Mouse (Mus musculus) small intestine, adult 2 months (tissue): ENCODE results near the gene Tmc5.

ENCODE experiments used
- CTCF ChIP-seq: fragments of 200-500 bp; IDR thresholded peaks from 2 replicates; pipeline ENCODE4 v1.5.1; 2012; ENCODE audit warnings: low read depth, mild to moderate bottlenecking, control low read depth, inconsistent platforms, low read length, moderate library complexity, mixed read lengths; ENCODE audit not compliant: insufficient replicate concordance, insufficient read length; ENCODE audit errors: extremely low read depth
- POLR2A ChIP-seq: fragments of 200-500 bp; IDR thresholded peaks from 2 replicates; pipeline ENCODE4 v1.6.1; 2012; ENCODE audit warnings: low read depth, mild to moderate bottlenecking, control low read depth, inconsistent platforms, low read length, moderate library complexity

DNA sequence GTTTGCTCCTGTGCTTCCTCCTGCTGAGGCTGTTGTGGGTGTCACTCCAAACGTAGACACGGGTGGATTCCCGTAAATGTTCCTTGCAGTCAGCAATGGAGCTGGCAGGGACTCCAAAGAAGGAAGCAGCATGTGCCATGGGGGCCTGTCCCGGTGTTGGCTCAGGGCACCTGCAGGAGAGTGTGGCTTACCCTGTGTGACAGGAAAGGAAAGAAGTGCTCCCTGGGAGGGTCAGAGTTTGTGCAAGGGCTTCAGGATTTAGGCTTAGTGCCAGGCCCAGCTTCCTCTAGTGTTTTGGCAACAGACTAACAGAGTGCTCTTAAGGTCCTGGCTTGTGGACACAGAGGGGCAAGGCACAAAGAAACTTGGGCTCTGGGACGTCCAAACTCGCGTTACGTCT is 7.7 kb downstream of the Tmc5 start:
- TF ChIP-seq POLR2A (no peak), CTCF (no peak)
